Mouse (Mus musculus): ENCODE results near the gene Prn. TPM values are rescaled to one million over a fixed set of nuclear protein-coding genes. Genes with fewer than 3 reads are reported as not detected.
A peak's percentile ranks its signal among the peaks of the same experiment; 100 is the strongest.

The Prn gene
- total RNA-seq, 2 experiments from 2014 or later = not detected

- no peak for ATAC-seq (replicated peaks; ENCODE audit: low FRiP score, low TSS enrichment, poor library complexity, severe bottlenecking)
Measured at GRCm38 (mm10) chr2:131945765-131946164, 36.0 kb downstream of the Prn start.

GRCm38 (mm10) chr2:131946351-131946750 is 36.6 kb downstream of the Prn start:
- ATAC-seq (replicated peaks; ENCODE audit: low FRiP score, low TSS enrichment, poor library complexity, severe bottlenecking) = no peak

- no peak for ATAC-seq (replicated peaks; ENCODE audit: low FRiP score, low TSS enrichment, poor library complexity, severe bottlenecking)
Measured at GRCm38 (mm10) chr2:131948156-131948555, 38.4 kb downstream of the Prn start.

GRCm38 (mm10) chr2:131948916-131949639 is 39.3 kb downstream of the Prn start:
- no peak for ATAC-seq (replicated peaks; ENCODE audit: low FRiP score, low TSS enrichment, poor library complexity, severe bottlenecking)

DNA sequence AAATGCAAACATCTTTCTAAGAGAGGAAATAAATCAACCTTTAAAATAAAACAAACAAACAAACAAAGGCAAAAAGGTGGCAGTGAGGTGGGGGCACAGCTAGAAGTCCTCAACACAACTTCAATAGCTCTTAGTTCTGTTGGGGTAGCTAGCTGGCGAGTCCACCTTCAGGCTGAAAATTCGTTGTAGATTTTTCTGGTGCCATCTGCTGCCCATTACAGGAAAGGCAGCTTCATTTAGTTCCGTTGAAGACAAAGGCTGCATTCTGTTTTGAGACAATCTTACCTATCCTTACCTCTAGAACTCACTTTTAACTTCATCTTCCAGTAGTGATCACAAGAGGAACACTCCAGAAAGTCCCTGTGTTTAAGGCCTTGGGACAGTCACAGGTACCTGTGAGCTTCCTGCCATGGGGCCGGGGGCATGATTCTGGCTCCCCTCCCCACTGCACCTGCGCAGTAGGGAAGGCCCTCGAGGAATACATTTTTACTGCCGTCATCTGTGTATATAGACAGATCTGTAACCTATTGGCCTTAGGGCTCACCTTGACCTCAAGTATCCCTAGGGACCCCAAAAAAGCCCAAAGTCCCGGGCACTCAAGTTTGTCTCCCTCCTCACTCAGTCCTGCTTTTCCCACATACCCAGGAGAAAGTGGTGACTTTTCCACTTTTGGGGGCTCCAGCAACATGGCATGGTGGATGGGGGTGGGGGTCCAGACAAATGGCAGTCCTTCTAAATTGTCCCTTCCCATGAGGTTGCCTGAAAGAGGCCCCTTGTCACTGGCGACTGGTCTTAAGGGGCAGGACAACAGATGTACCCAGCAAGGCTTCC is 40.2 kb downstream of the Prn start:
- 0 out of 2 replicates have a peak, but pooled peaks have one; percentile 62 for ATAC-seq (replicated peaks; ENCODE audit: low FRiP score, low TSS enrichment, poor library complexity, severe bottlenecking)

DNA sequence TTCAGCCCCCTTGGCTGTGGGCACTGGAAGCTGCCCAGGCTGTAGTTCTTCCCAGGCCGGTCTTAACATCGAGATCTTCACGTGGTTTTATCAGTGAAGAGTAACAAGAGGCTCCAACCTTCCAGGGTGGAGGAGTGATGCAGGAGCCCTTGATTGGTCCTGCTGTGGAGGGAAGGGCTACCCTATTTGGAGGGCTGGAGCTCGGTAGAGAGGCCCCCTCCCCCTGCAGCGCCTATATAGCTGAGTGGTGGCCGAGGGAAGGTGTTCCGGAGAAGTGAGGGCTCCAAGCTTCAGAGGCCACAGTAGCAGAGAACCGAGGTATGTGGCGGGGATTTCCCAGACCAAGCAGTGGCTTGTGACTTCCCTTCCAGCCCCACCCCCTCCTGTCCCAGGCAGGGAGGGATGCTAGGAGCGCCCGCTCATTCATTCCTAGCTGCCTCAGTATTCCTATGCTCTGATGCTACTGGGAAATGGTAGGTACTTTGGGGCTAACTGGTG is 40.9 kb downstream of the Prn start, which contains the start of gene Prnd:
Gene Prnd (plus strand): TSS at position 264 of the 498 bp plus-strand sequence.
- ATAC-seq (replicated peaks; ENCODE audit: low FRiP score, low TSS enrichment, poor library complexity, severe bottlenecking) = no peak

- ATAC-seq (replicated peaks; ENCODE audit: low FRiP score, low TSS enrichment, poor library complexity, severe bottlenecking) = no peak
Measured at GRCm38 (mm10) chr2:131952456-131952855, 42.7 kb downstream of the Prn start.

- ATAC-seq (replicated peaks; ENCODE audit: low FRiP score, low TSS enrichment, poor library complexity, severe bottlenecking) = no peak
Measured at GRCm38 (mm10) chr2:131952961-131953538, 43.3 kb downstream of the Prn start.

DNA sequence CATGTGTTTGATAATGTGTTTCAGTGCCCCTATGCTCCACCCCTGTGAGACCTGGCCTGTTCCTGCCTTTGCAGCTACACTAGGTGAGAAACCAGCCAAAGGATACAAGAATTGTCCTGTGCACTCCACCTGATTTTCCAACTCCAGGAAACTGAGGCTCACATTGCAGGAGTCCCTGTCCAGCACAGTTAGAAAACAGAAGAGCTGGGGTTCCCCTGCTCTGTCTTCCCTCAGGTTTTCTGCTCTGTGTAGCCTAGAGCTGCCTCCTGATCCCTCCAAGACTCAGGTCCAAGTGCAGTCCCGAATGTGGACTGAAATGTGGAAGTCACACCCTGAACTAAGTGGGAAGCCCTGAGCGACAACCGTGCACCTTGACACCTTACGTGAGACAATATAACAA is 44.0 kb downstream of the Prn start:
- no peak for ATAC-seq (replicated peaks; ENCODE audit: low FRiP score, low TSS enrichment, poor library complexity, severe bottlenecking)

DNA sequence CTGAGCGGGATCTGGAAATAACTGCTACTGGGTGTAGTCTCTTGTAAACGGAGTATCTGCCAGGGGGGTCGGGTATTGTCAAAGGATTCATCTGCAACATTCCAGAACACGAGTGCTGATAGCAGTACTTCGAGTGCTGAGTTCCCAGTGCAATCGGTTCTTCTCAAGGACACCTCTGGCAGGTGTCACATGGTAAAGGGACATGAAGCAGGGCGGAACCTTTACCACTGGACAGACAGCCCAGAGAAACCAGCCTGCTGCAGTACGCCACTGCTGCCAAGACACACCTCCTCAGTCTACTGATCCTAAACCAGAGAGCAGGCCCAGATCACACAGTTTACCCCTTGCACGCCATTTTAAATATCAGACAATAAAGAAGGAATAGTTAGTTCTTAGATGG is 45.1 kb downstream of the Prn start:
- 0 out of 2 replicates have a peak, but pooled peaks have one; percentile 23 for ATAC-seq (replicated peaks; ENCODE audit: low FRiP score, low TSS enrichment, poor library complexity, severe bottlenecking)

GRCm38 (mm10) chr2:131955264-131955663 is 45.5 kb downstream of the Prn start:
- ATAC-seq (replicated peaks; ENCODE audit: low FRiP score, low TSS enrichment, poor library complexity, severe bottlenecking) = peak; percentile 71

GRCm38 (mm10) chr2:131956336-131957256 is 46.8 kb downstream of the Prn start:
- ATAC-seq (replicated peaks; ENCODE audit: low FRiP score, low TSS enrichment, poor library complexity, severe bottlenecking) = no peak

DNA sequence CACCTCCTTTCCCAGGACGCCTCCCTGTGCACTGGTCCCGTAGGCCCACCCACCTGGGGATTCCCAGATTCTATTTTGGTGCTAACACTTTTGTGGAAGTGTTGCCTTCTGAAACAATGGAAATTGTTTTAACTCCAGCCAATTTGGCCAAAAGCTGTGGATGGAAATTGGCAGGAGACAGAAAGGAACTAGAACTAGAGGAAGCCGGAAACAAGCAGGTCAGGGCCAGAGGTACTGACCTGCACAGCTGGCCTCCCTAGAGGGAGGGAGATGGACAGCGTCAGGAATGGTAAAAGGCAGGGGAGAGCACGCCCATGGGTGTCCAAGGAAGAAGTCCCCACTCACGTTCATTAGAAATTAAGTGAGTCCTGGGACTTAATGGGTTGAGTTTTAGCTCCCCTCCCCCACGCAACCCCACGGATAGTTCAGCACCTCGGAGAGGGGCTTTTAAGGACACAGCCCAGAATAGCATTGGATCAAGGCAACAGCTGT is 48.0 kb downstream of the Prn start:
- ATAC-seq (replicated peaks; ENCODE audit: low FRiP score, low TSS enrichment, poor library complexity, severe bottlenecking) = no peak

GRCm38 (mm10) chr2:131961671-131962070 is 51.9 kb downstream of the Prn start:
- no peak for ATAC-seq (replicated peaks; ENCODE audit: low FRiP score, low TSS enrichment, poor library complexity, severe bottlenecking)

DNA sequence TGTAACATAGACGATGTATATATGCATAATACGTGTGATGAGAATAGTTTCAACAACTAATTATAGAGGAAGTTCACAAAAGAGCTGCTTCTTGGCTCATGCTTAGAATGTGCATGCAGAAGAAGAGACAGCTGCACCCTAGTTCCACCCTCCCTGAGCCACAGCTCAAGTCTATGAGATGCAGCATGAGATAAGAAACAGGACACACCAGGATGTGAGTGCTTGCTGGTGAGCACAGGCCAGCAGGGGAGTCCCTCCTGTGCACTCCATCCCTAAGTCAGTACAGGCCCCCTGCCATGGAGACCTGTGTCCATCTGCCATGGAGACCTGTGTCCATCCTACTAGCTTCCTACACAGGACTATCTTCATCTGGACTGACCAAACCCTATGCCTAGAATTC is 60.8 kb downstream of the Prn start:
- ATAC-seq (replicated peaks; ENCODE audit: low FRiP score, low TSS enrichment, poor library complexity, severe bottlenecking) = no peak

DNA sequence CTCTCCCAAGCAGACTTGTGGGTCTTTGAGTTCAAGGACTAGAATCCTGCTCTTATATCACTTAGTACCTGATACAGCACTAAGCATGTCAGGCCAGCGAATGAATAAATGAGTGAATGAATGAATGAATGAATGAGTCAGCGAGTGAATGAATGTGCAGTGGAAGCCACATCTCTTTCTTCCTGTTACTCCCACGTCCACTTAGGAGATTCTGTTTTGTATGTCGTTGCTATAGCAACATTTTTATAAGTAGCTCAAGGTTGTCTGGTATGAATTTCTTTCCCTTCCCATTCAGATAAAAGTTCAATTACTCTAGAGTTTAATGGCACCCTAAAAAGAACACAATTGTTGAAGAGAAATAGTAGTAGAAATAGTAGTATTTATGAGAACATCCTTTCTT is 61.3 kb downstream of the Prn start:
- ATAC-seq (replicated peaks; ENCODE audit: low FRiP score, low TSS enrichment, poor library complexity, severe bottlenecking) = no peak

DNA sequence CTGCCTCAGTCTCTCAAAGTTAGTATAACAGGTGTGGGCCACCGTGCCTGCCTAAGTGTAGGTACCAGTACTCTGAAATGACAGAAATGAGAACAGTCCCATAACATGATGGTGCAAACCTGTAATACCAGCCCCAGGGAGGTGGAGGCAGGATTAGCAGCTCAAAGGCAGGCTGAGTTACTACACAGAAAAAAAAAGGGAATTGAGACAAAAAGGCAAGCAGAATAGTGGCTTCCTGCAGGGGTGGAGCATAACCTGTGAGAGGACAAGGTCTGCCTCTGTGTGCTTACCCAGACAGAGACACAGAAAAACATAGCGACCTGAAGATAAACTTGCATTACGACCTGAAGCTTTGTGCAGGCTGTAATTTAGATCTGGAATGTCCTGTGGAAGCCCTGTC is 66.9 kb downstream of the Prn start:
- no peak for ATAC-seq (replicated peaks; ENCODE audit: low FRiP score, low TSS enrichment, poor library complexity, severe bottlenecking)

- no peak for ATAC-seq (replicated peaks; ENCODE audit: low FRiP score, low TSS enrichment, poor library complexity, severe bottlenecking)
Measured at GRCm38 (mm10) chr2:131980866-131981265, 71.1 kb downstream of the Prn start.
